Mouse (Mus musculus): ENCODE results near the gene Baiap2l2. TPM values are rescaled to one million over a fixed set of nuclear protein-coding genes. Genes with fewer than 3 reads are reported as not detected.

Baiap2l2 gene
- polyA plus RNA-seq, 1 experiment = 0.14 TPM

GRCm38 (mm10) chr15:79328058-79328938 is 43.0 kb upstream of the Baiap2l2 start, which contains the start of gene Pla2g6:
TSS of gene Pla2g6 (minus strand) at chr15:79328390.
- WGBS = 2% methylated on average over 45 of the region's 46 CpGs
- Histone ChIP-seq H3K27me3 (ENCODE audit: control insufficient read depth, insufficient read depth, low read length) (no peaks in the 10 kb centered on the region), H3K4me1 (ENCODE audit: control insufficient read depth, insufficient read depth, insufficient read length) (peaks cover 18% of the 10 kb centered on the region; the same call in 1 of the 2 replicates), H3K27ac (ENCODE audit: insufficient read depth, low read length) (peak within 1 kb of the TSS; percentile 58), H3K4me3 (ENCODE audit: extremely low read depth, insufficient read depth, insufficient read length) (peak within 1 kb of the TSS; percentile 81), H3K36me3 (ENCODE audit: control insufficient read depth, insufficient read depth, low read length) (no peaks in the 10 kb centered on the region)
- TF ChIP-seq POLR2A (IDR thresholded peaks at IDR 0.05; ENCODE audit: low read depth, low read length) = no peak
- no peak for TF ChIP-seq CTCF (IDR thresholded peaks at IDR 0.05; ENCODE audit: extremely low read depth, insufficient read depth, insufficient read length, insufficient replicate concordance)
- peak; percentile 95 to 98 for DNase-seq (ENCODE audit: low read depth in 1 of 2, low spot score in 2 of 2)

- Histone ChIP-seq H3K4me1 (ENCODE audit: control insufficient read depth, insufficient read depth, insufficient read length) (peaks cover 26% of the 10 kb centered on the region; the same call in 1 of the 2 replicates), H3K27me3 (ENCODE audit: control insufficient read depth, insufficient read depth, low read length) (no peaks in the 10 kb centered on the region), H3K27ac (ENCODE audit: insufficient read depth, low read length) (peak overlapping the region; percentile 58), H3K4me3 (ENCODE audit: extremely low read depth, insufficient read depth, insufficient read length) (peak overlapping the region; percentile 81), H3K36me3 (ENCODE audit: control insufficient read depth, insufficient read depth, low read length) (no peaks in the 10 kb centered on the region)
- WGBS = 20% methylated on average over 20 of the region's 20 CpGs
- DNase-seq (ENCODE audit: low read depth in 1 of 2, low spot score in 2 of 2) = no peak
- TF ChIP-seq CTCF (IDR thresholded peaks at IDR 0.05; ENCODE audit: extremely low read depth, insufficient read depth, insufficient read length, insufficient replicate concordance) = no peak
- TF ChIP-seq POLR2A (IDR thresholded peaks at IDR 0.05; ENCODE audit: low read depth, low read length) = no peak
Observed at GRCm38 (mm10) chr15:79326971-79327961, 41.9 kb upstream of the Baiap2l2 start.

- 38% methylated on average over 4 of the region's 4 CpGs for WGBS
- no peaks in the 10 kb centered on the region for H3K36me3 ChIP-seq (ENCODE audit: control insufficient read depth, insufficient read depth, low read length)
- no peak for TF ChIP-seq CTCF (IDR thresholded peaks at IDR 0.05; ENCODE audit: extremely low read depth, insufficient read depth, insufficient read length, insufficient replicate concordance)
- TF ChIP-seq POLR2A (IDR thresholded peaks at IDR 0.05; ENCODE audit: low read depth, low read length) = no peak
- no peak for DNase-seq (ENCODE audit: low read depth in 1 of 2, low spot score in 2 of 2)
- peaks cover 26% of the 10 kb centered on the region; the same call in 1 of the 2 replicates for H3K4me1 ChIP-seq (ENCODE audit: control insufficient read depth, insufficient read depth, insufficient read length)
- no peaks in the 10 kb centered on the region for H3K27me3 ChIP-seq (ENCODE audit: control insufficient read depth, insufficient read depth, low read length)
- H3K4me3 ChIP-seq (ENCODE audit: extremely low read depth, insufficient read depth, insufficient read length) = no peak overlapping the region
- no peak overlapping the region for H3K27ac ChIP-seq (ENCODE audit: insufficient read depth, low read length)
Observed at GRCm38 (mm10) chr15:79326264-79326663, 40.9 kb upstream of the Baiap2l2 start.

- Histone ChIP-seq H3K4me3 (ENCODE audit: extremely low read depth, insufficient read depth, insufficient read length) (no peak overlapping the region), H3K27ac (ENCODE audit: insufficient read depth, low read length) (no peak overlapping the region), H3K27me3 (ENCODE audit: control insufficient read depth, insufficient read depth, low read length) (no peaks in the 10 kb centered on the region), H3K4me1 (ENCODE audit: control insufficient read depth, insufficient read depth, insufficient read length) (peaks cover 26% of the 10 kb centered on the region; the same call in 1 of the 2 replicates), H3K36me3 (ENCODE audit: control insufficient read depth, insufficient read depth, low read length) (no peaks in the 10 kb centered on the region)
- no peak for TF ChIP-seq CTCF (IDR thresholded peaks at IDR 0.05; ENCODE audit: extremely low read depth, insufficient read depth, insufficient read length, insufficient replicate concordance)
- no peak for TF ChIP-seq POLR2A (IDR thresholded peaks at IDR 0.05; ENCODE audit: low read depth, low read length)
- 75% methylated on average over 3 of the region's 3 CpGs for WGBS
- no peak for DNase-seq (ENCODE audit: low read depth in 1 of 2, low spot score in 2 of 2)
Observed at GRCm38 (mm10) chr15:79325742-79326141, 40.4 kb upstream of the Baiap2l2 start.

- no peaks in the 10 kb centered on the region for H3K27me3 ChIP-seq (ENCODE audit: control insufficient read depth, insufficient read depth, low read length)
- no peak overlapping the region for H3K27ac ChIP-seq (ENCODE audit: insufficient read depth, low read length)
- 92% methylated on average over 3 of the region's 3 CpGs for WGBS
- DNase-seq (ENCODE audit: low read depth in 1 of 2, low spot score in 2 of 2) = no peak
- H3K36me3 ChIP-seq (ENCODE audit: control insufficient read depth, insufficient read depth, low read length) = no peaks in the 10 kb centered on the region
- no peak overlapping the region for H3K4me3 ChIP-seq (ENCODE audit: extremely low read depth, insufficient read depth, insufficient read length)
- no peak for TF ChIP-seq POLR2A (IDR thresholded peaks at IDR 0.05; ENCODE audit: low read depth, low read length)
- no peak for TF ChIP-seq CTCF (IDR thresholded peaks at IDR 0.05; ENCODE audit: extremely low read depth, insufficient read depth, insufficient read length, insufficient replicate concordance)
- H3K4me1 ChIP-seq (ENCODE audit: control insufficient read depth, insufficient read depth, insufficient read length) = peaks cover 26% of the 10 kb centered on the region; the same call in 1 of the 2 replicates
Observed at GRCm38 (mm10) chr15:79324373-79324772, 39.0 kb upstream of the Baiap2l2 start.

GRCm38 (mm10) chr15:79323791-79324155 is 38.4 kb upstream of the Baiap2l2 start:
- H3K4me1 ChIP-seq (ENCODE audit: control insufficient read depth, insufficient read depth, insufficient read length) = peaks cover 26% of the 10 kb centered on the region; the same call in 1 of the 2 replicates

More at GRCm38 (mm10) chr15:79323791-79324155, 38.4 kb upstream of the Baiap2l2 start:
- Histone ChIP-seq H3K36me3 (ENCODE audit: control insufficient read depth, insufficient read depth, low read length) (no peaks in the 10 kb centered on the region), H3K4me3 (ENCODE audit: extremely low read depth, insufficient read depth, insufficient read length) (no peak overlapping the region), H3K27me3 (ENCODE audit: control insufficient read depth, insufficient read depth, low read length) (no peaks in the 10 kb centered on the region), H3K27ac (ENCODE audit: insufficient read depth, low read length) (peak overlapping the region; percentile 66)
- no peak for TF ChIP-seq POLR2A (IDR thresholded peaks at IDR 0.05; ENCODE audit: low read depth, low read length)
- DNase-seq (ENCODE audit: low read depth in 1 of 2, low spot score in 2 of 2) = no peak
- 45% methylated on average over 4 of the region's 4 CpGs for WGBS
